Mouse (Mus musculus) kidney, postnatal 10 days (tissue): ENCODE data around the gene Olfr503.
"Not testable (repeated sequence)": the region's sequence is repeated elsewhere in the genome, so short reads cannot be mapped to it uniquely, and the experiment has no call there.

Experiments
- DNase-seq: peaks from one replicate; pipeline ENCODE4 v3.0.0; 2021; ENCODE audit warnings: mixed read lengths

Olfr503 gene

DNA sequence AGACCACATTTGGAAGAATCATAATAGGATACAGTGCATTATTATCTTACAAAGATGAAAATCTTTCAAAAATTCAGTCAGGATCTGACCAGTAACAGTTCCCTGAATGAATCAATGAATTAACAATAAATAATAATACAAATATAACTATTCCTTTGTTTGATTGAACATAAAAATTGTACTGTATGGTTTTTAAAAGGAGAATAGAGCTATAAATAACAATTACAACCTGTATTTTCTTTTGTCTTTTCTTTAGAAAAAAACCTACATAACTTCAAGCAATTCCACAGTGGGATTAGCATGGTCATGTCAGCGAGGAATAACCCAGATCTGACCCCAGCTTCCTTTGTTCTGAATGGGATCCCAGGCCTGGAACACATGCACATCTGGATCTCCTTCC, at the start of gene Olfr503:
Olfr503 (plus strand) TSS at position 301 of the 400 bp plus-strand sequence.
- DNase-seq = not testable (repeated sequence)

- no peak for DNase-seq
These were observed 19.4 kb upstream of the Olfr503 start, which contains the start of gene Olfr502 for GRCm38 (mm10) chr7:108524965-108525364. Gene Olfr502 (minus strand): TSS chr7:108525065.

DNA sequence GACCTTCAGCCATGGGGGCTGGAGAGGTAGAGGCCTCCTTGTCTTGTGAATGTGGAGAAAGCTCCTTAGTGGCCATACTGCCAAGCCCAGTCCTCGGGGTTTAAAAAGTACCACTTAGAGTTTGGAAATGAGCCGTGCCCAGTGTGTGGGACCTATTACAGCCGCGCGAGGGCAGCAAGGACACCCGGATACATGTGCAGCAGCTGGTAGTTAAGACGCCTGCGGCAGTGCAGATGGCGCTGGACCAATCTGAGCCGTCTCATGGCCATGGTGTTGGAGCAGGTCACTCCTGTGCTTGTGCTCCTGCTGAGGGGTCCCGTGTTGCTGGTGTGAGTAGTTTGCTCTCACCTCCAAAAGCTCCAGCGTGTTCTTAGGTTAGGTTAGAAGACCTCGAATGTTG, 1.9 kb upstream of the Olfr503 start:
- no peak for DNase-seq

GRCm38 (mm10) chr7:108565693-108566092, 21.4 kb downstream of the Olfr503 start, which contains the start of gene Olfr504:
Gene Olfr504 (minus strand): TSS chr7:108565793.
- no peak for DNase-seq

GRCm38 (mm10) chr7:108589797-108590196, 45.5 kb downstream of the Olfr503 start:
- DNase-seq = no peak
